Mouse (Mus musculus) midbrain, embryonic 10.5 days (tissue): Measurements from ENCODE around the gene Atp13a2. TPM values are rescaled to one million over a fixed set of nuclear protein-coding genes. Genes with fewer than 3 reads are reported as not detected.

Experiments used
- DNase-seq: peaks from one replicate; pipeline ENCODE4 v3.0.0-alpha.2; 2017; ENCODE audit warnings: low spot score
- H3K27ac ChIP-seq: fragments of 300-500 bp; sonication (generic); replicated peaks from 2 replicates; pipeline ENCODE4 v1.5.1; 2016; ENCODE audit warnings: mild to moderate bottlenecking
- H3K27me3 ChIP-seq: fragments of 300-500 bp; sonication (generic); 2 replicates; pipeline ENCODE4 v1.6.1; 2016; ENCODE audit warnings: low read depth, mild to moderate bottlenecking; ENCODE audit not compliant: poor library complexity, severe bottlenecking
- H3K36me3 ChIP-seq: fragments of 300-500 bp; sonication (generic); 2 replicates; pipeline ENCODE4 v1.6.1; 2016; ENCODE audit warnings: mild to moderate bottlenecking, moderate library complexity
- H3K4me1 ChIP-seq: fragments of 300-500 bp; sonication (generic); 2 replicates; pipeline ENCODE4 v1.6.1; 2016
- H3K4me3 ChIP-seq: fragments of 300-500 bp; sonication (generic); 2 replicates; pipeline ENCODE4 v1.5.1; 2016; ENCODE audit warnings: mild to moderate bottlenecking, moderate library complexity
- H3K9me3 ChIP-seq: fragments of 300-500 bp; sonication (generic); replicated peaks from 2 replicates; pipeline ENCODE4 v1.6.1; 2016; ENCODE audit warnings: mild to moderate bottlenecking
- WGBS: fragments of 180-500 bp; shearing (Covaris S2); methylation state at CpG from one replicate; pipeline ENCODE4 v1.1.7; 2016; 5-methylcytosine and 5-hydroxymethylcytosine counted together
- polyA plus RNA-seq: library from polyadenylated mRNA; unstranded; fragments of >200 nt; fragmentation: Nextera tagmentation; extraction: Ambion mirVana; gene quantifications from 2 replicates; pipeline ENCODE4 v1.2.1, GENCODE M21; 2016

The Atp13a2 gene
- polyA plus RNA-seq, 1 experiment from 2014 or later: 42.5 TPM

DNA sequence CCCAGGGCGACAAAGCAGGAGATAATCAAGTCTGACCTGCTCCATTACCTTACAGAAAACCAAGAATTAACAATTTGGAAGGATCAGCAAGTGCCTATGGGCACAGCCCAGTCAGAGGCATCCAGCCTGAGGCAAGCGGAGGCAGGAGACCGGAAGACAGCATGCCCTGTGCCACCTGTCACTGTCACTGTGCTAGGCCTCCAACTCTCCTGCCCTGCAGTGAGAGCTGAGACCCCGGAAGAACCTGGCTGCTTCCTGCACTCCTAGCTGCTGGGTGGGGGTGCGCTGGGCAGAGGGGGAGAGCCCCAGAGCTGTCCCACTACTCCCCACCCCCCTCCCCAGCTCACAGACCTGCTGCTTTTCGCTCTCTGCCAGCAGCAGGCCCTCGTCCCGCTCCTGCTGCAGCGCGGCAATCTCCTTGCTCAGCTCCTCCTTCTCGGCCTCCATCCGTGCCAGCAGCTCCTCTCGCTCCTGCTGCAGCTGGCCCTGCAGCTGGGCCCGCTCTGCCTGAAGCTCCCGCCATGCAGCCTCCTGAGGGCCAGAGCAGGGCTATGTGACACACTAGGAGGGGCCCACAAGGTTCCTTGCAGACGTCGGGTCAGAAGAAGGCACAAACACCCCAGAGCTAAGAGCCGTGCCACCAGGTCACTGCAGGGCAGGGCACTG is 44.0 kb downstream of the Atp13a2 start:
- peak overlapping the region; percentile 17; the same call in 1 of the 2 replicates for H3K27ac ChIP-seq
- DNase-seq: no peak
- H3K36me3 ChIP-seq: peaks cover 96% of the 10 kb centered on the region
- no peaks in the 10 kb centered on the region for H3K4me1 ChIP-seq
- no peaks in the 10 kb centered on the region for H3K9me3 ChIP-seq
- WGBS: 90% methylated on average over 18 of the region's 18 CpGs
- H3K4me3 ChIP-seq: no peak overlapping the region
- no peaks in the 10 kb centered on the region for H3K27me3 ChIP-seq

DNA sequence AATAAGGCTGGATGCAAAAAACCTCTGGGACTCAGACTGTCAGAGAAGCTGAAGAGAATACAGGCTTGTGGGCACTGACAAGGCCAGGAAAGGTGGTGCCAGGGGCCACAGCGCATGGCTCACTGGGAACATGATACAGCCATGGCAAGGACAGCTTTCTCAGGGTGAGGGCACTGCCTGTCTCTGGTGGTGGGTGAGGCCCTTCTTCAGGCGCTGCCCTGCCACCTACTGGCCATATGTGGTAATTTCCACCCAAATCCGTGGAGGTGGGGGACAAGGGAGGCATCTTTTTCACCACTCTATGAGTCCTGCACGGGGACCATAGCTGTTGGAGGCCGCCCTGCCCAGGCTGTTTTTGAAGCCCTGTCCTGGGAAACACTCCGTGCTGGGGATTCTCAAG is 45.1 kb downstream of the Atp13a2 start:
- Histone ChIP-seq H3K9me3 (no peaks in the 10 kb centered on the region), H3K27ac (no peak overlapping the region), H3K27me3 (no peaks in the 10 kb centered on the region), H3K36me3 (peaks cover 96% of the 10 kb centered on the region), H3K4me3 (no peak overlapping the region), H3K4me1 (no peaks in the 10 kb centered on the region)
- DNase-seq: peak; percentile 76
- WGBS: 17% methylated on average over 6 of the region's 6 CpGs

DNA sequence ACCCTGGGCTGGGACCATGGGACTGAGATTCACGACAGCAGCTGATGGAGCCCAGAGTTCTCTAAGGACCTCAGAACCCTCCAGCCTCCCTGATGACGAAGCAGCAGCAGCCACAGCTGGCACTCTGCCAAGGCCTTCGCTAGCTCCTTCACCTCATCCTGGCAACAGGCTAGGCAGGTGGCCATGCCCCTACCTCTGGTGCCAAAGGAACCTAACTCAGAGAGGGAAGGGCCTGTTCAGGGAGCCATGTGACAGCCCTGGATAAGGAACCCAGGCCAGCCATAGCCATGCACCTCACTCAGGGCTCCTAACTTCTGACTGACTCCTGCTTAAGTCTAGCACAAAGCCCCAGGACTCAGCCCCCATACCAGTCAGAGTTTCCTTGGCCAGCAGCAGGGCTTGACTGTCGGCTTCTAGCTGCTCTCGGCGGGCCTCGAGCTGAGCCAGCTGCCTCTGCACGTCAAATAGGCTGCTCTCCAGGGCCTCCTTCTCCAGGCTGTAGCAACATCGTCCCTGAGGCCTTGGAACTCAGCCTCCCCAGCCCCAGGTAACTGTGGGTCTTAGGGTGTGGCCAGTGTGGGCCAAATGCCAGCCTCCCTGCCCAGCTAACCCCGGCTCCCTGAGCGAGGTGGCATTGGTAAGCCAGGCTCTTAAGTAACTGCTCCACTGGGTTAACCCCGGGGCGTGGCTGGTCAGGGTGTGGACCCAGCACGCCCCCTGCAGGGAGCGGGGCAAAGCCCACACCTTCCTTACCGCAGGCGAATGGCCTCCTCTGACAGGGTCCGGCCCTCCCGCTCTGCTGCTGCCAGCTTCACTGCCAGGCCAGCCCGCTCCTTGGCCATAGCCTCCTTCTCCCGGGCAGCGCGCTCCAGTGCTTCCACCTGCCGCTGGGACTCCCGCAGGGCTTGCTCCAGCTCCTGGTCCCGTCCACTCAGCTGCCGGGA is 47.2 kb downstream of the Atp13a2 start:
- H3K4me1 ChIP-seq: no peaks in the 10 kb centered on the region
- WGBS: 88% methylated on average over 27 of the region's 27 CpGs
- H3K27me3 ChIP-seq: no peaks in the 10 kb centered on the region
- no peak overlapping the region for H3K4me3 ChIP-seq
- 0 out of 2 replicates have a peak overlapping the region, but pooled peaks have one; percentile 17 for H3K27ac ChIP-seq
- no peak for DNase-seq
- peaks cover 96% of the 10 kb centered on the region for H3K36me3 ChIP-seq
- no peaks in the 10 kb centered on the region for H3K9me3 ChIP-seq

DNA sequence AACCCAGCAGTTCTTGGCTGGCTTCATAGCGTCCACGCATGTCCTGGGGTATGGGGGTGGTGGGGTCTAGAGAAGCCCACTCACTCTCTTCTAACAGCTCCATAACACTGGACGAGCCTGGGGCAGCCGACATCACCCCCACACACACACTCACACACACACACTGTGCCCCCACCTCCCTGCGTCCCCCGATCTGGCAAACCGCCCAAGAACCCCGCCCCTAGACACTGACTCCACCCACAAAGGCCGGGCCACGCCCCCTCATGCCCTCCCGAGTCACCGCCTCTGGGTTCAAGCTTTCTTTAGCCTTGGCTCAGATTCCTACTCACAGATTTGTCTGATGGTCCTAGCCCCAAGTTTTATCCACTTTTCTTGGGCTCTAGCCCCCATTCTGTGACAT is 54.4 kb downstream of the Atp13a2 start:
- no peak overlapping the region for H3K4me3 ChIP-seq
- no peak overlapping the region for H3K27ac ChIP-seq
- H3K27me3 ChIP-seq: no peaks in the 10 kb centered on the region
- 54% methylated on average over 12 of the region's 12 CpGs for WGBS
- H3K36me3 ChIP-seq: peaks cover 92% of the 10 kb centered on the region
- DNase-seq: no peak
- H3K9me3 ChIP-seq: no peaks in the 10 kb centered on the region
- H3K4me1 ChIP-seq: peaks cover 8% of the 10 kb centered on the region; the same call in 1 of the 2 replicates

DNA sequence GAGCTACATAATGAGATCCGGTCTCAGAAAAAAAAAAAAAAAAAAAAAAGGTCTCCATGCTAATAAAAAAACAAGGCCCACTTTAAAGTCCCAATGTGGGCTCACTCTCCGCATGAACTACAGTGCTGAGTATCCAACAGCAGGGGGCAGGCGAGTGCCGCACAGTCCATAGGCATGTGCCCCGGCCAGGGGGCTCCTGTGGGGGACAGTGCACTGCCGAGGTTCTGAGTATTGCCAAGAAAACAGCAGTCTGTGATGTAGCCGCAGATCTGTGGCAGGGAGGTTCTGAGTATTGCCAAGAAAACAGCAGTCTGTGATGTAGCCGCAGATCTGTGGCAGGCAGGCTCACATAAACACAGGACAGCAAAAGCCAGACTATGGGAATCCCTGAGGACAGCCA is 58.1 kb downstream of the Atp13a2 start:
- Histone ChIP-seq H3K27me3 (no peaks in the 10 kb centered on the region), H3K9me3 (no peaks in the 10 kb centered on the region), H3K27ac (0 out of 2 replicates have a peak overlapping the region, but pooled peaks have one; percentile 0), H3K4me1 (peaks cover 44% of the 10 kb centered on the region), H3K36me3 (peaks cover 80% of the 10 kb centered on the region), H3K4me3 (no peak overlapping the region)
- WGBS: 29% methylated on average over 8 of the region's 8 CpGs
- peak; percentile 75 for DNase-seq

DNA sequence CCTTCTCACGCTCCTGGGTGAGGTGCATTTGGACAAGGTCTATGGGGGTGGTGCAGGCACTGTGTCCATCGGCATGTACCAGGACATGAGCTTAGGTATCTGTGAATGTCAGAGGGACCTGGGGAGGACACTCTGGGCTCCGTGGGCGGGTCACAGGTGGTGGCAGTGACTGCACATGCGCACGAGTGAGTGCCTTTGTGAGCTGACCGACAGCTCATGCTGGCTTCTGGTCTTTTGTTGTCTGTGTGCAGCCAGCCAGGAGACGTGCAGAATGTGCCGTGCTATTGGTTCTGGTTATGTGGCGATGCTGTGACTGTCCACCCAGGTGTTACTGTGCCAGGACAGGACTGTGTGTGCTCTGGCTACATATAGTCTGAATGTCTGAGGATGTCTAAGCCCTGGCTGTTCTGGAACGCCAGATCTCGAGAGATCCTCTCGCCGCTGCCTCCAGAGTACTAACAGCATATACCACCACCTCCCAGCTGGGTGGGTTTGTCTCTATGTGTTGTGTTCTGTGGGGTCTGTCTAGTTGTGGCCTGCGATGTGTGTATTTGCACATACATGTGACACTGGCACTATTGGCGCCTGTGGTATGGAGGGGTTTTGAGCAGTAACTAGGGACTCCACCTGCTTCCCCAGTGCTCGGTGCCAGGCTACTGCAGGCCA is 62.3 kb downstream of the Atp13a2 start:
- 41% methylated on average over 17 of the region's 17 CpGs for WGBS
- Histone ChIP-seq H3K27ac (peak overlapping the region; percentile 84), H3K4me1 (peaks cover 78% of the 10 kb centered on the region), H3K4me3 (peak overlapping the region; percentile 38), H3K27me3 (no peaks in the 10 kb centered on the region), H3K36me3 (peaks cover 57% of the 10 kb centered on the region), H3K9me3 (no peaks in the 10 kb centered on the region)
- peak; percentile 53 for DNase-seq

DNA sequence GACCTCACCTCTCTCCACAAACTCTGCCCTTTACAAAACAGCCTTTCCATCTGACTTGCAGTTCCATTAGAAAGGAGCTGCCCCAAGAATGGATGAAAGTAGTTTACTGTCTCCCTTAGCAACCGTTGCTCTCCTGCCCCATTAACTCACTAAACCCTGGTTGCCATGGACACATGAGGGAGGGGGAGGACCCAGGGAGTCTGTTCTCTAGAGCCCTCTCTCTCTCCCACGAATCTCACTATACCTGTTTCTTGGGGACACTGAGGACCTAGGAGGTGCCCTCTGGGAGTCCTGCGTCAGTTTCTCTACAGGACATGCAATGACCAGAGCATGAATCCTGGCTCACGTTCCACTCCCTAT is 62.8 kb downstream of the Atp13a2 start:
- Histone ChIP-seq H3K36me3 (peaks cover 56% of the 10 kb centered on the region), H3K9me3 (no peaks in the 10 kb centered on the region), H3K4me1 (peaks cover 83% of the 10 kb centered on the region), H3K4me3 (peak overlapping the region; percentile 38), H3K27me3 (no peaks in the 10 kb centered on the region), H3K27ac (peak overlapping the region; percentile 84)
- 24% methylated on average over 4 of the region's 4 CpGs for WGBS
- peak; percentile 85 for DNase-seq

DNA sequence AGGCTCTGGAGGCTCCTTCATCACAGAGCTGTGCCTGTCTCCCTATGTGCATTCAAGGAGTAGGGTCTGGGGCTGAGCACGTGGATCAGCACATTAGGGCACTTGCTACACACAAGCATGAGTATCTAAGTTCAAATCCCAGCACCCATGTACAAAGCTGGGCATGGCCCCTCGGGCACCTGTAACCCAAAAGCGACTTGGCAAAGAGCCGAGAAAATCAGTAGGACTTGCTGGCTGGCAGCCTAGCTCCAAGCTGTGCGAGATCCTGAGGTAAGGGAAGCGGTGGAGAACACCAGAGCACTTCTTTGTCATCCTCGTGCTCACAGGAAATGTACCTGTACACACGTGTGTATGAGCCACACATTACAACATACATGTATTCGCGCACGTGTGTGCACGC is 65.8 kb downstream of the Atp13a2 start:
- H3K36me3 ChIP-seq: peaks cover 62% of the 10 kb centered on the region

DNA sequence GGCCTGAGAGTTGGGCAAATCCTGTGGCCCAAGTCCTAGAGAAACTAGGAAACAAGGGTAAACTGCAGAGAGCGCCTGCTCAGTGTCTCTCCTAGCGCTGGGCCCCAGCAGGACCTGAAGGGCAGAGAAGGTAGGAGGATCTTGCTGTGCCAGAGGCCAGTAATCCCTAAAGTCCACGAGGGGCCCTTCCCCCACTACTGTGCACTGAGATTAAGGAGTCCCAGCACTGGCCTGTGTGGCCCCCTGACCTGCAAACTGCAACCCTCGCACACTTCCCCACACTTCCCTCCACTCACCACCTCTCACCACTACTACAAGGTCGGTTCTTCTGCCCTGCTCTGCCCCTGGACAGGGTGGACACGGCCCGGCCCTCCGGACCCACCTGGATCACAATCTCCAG is 66.5 kb downstream of the Atp13a2 start:
- H3K9me3 ChIP-seq: no peaks in the 10 kb centered on the region
- H3K27me3 ChIP-seq: no peaks in the 10 kb centered on the region
- 20% methylated on average over 8 of the region's 8 CpGs for WGBS
- peak overlapping the region; percentile 40 for H3K4me3 ChIP-seq
- peaks cover 63% of the 10 kb centered on the region for H3K36me3 ChIP-seq
- peak; percentile 46 for DNase-seq
- H3K27ac ChIP-seq: peak overlapping the region; percentile 88
- H3K4me1 ChIP-seq: peaks cover 74% of the 10 kb centered on the region

More for the DNA sequence above, 65.8 kb downstream of the Atp13a2 start:
- H3K27me3 ChIP-seq: no peaks in the 10 kb centered on the region
- WGBS: 80% methylated on average over 12 of the region's 12 CpGs
- no peaks in the 10 kb centered on the region for H3K9me3 ChIP-seq
- no peak for DNase-seq
- peak overlapping the region; percentile 40 for H3K4me3 ChIP-seq
- H3K27ac ChIP-seq: peak overlapping the region; percentile 88
- peaks cover 81% of the 10 kb centered on the region for H3K4me1 ChIP-seq

DNA sequence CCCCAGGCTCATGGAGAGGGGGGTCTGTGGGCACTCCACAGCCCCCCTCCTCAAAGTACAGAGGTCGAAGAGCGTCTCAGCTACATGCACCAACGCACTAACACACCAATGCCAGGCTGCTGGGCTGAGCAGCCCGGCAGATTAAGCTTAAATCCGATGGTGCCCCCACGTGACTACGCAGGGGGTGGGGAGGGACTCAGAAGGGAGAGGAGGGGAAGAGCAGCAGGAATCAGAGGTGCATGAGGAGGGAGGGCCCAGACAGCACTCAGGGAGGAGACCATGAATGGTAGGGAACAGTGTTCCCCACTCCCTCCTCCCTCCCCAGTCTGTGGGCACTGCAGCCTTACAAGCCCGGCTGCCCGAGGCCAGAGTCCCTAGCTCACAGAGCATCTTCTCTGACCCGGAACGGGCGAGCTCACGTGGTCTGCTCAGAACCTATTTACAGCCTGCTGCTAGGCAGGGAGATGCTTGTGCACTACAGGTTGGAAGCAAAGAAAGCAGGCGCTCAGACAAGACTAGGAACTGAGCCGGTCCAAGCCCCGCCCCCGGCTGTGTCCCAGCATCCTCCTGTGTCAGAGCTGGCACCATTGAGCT is 67.0 kb downstream of the Atp13a2 start:
- peak; percentile 69 for DNase-seq
- H3K27ac ChIP-seq: peak overlapping the region; percentile 88
- H3K4me3 ChIP-seq: peak overlapping the region; percentile 40
- no peaks in the 10 kb centered on the region for H3K9me3 ChIP-seq
- WGBS: 13% methylated on average over 17 of the region's 17 CpGs
- H3K27me3 ChIP-seq: no peaks in the 10 kb centered on the region
- peaks cover 72% of the 10 kb centered on the region for H3K4me1 ChIP-seq
- peaks cover 59% of the 10 kb centered on the region for H3K36me3 ChIP-seq
